Mouse (Mus musculus) right cerebral cortex, postnatal 10 days (tissue): ENCODE data around the gene Cyp1b1.

Source experiments
- DNase-seq, 2 experiments: peaks; one replicate each; pipeline ENCODE4 v3.0.0; 2021; ENCODE audit warnings: low spot score in 2 of 2

Gene Cyp1b1

GRCm38 (mm10) chr17:79713643-79714367, 1.1 kb downstream of the Cyp1b1 start:
- DNase-seq: peak in 1 of 2 experiments; percentile 38

GRCm38 (mm10) chr17:79713276-79713642, 1.6 kb downstream of the Cyp1b1 start:
- DNase-seq: no peak

- DNase-seq: no peak
Measured at GRCm38 (mm10) chr17:79712536-79712935, 2.3 kb downstream of the Cyp1b1 start.

GRCm38 (mm10) chr17:79711944-79712343, 2.9 kb downstream of the Cyp1b1 start:
- DNase-seq: no peak

- DNase-seq: no peak
Measured at GRCm38 (mm10) chr17:79710246-79710842, 4.5 kb downstream of the Cyp1b1 start.

- no peak for DNase-seq
Measured at GRCm38 (mm10) chr17:79709718-79710117, 5.1 kb downstream of the Cyp1b1 start.

- no peak for DNase-seq
Measured at GRCm38 (mm10) chr17:79708168-79708567, 6.7 kb downstream of the Cyp1b1 start.

GRCm38 (mm10) chr17:79705671-79706455, 9.0 kb downstream of the Cyp1b1 start:
- DNase-seq: no peak

- no peak for DNase-seq
Measured at GRCm38 (mm10) chr17:79700871-79701270, 14.0 kb downstream of the Cyp1b1 start.

GRCm38 (mm10) chr17:79699197-79699596, 15.7 kb downstream of the Cyp1b1 start:
- peak in 1 of 2 experiments; percentile 31 for DNase-seq

- no peak for DNase-seq
Measured at GRCm38 (mm10) chr17:79695541-79695940, 19.3 kb downstream of the Cyp1b1 start.

- no peak for DNase-seq
Measured at GRCm38 (mm10) chr17:79695106-79695505, 19.8 kb downstream of the Cyp1b1 start.

- DNase-seq: no peak
Measured at GRCm38 (mm10) chr17:79670837-79671236, 44.0 kb downstream of the Cyp1b1 start.

GRCm38 (mm10) chr17:79664106-79664417, 50.8 kb downstream of the Cyp1b1 start:
- DNase-seq: no peak

- DNase-seq: peak in 1 of 2 experiments; percentile 31
Measured at GRCm38 (mm10) chr17:79663393-79664105, 51.3 kb downstream of the Cyp1b1 start.

- no peak for DNase-seq
Measured at GRCm38 (mm10) chr17:79661848-79662247, 53.0 kb downstream of the Cyp1b1 start.

- DNase-seq: peak; percentile 68 to 80
Measured at GRCm38 (mm10) chr17:79661387-79661786, 53.5 kb downstream of the Cyp1b1 start.

- DNase-seq: no peak
Measured at GRCm38 (mm10) chr17:79658863-79659262, 56.0 kb downstream of the Cyp1b1 start.

- no peak for DNase-seq
Measured at GRCm38 (mm10) chr17:79658452-79658851, 56.4 kb downstream of the Cyp1b1 start.

GRCm38 (mm10) chr17:79657785-79658184, 57.1 kb downstream of the Cyp1b1 start:
- DNase-seq: no peak

- no peak for DNase-seq
Measured at GRCm38 (mm10) chr17:79654187-79654586, 60.7 kb downstream of the Cyp1b1 start.

GRCm38 (mm10) chr17:79653171-79653570, 61.7 kb downstream of the Cyp1b1 start:
- no peak for DNase-seq
